Mouse (Mus musculus) stomach, postnatal 0 days (tissue): ENCODE measurements at regions not wholly inside any gene's neighbourhood (a gene's known extent, or its start where the extent isn't known, plus 50 kb on each side); places are given as distances from the start of the nearest gene placed in this dataset.
"Not testable (repeated sequence)": the region's sequence is repeated elsewhere in the genome, so short reads cannot be mapped to it uniquely, and the experiment has no call there.

ENCODE experiments used
- ATAC-seq: fragments of 200-750 bp; cut with Nextera tagmentation; 2 replicates; pipeline ENCODE4 v1.8.0; 2017; ENCODE audit not compliant: low FRiP score, low TSS enrichment
- DNase-seq: peaks from one replicate; pipeline ENCODE4 v3.0.0-alpha.2; 2016; ENCODE audit warnings: low spot score
- H3K27ac ChIP-seq: fragments of 300-500 bp; sonication (generic); replicated peaks from 2 replicates; pipeline ENCODE4 v1.5.1; 2014; ENCODE audit warnings: mild to moderate bottlenecking, control low read depth
- H3K27me3 ChIP-seq: fragments of 300-500 bp; sonication (generic); 2 replicates; pipeline ENCODE4 v1.6.1; 2014; ENCODE audit warnings: low read length; ENCODE audit not compliant: control insufficient read depth, insufficient read depth
- H3K36me3 ChIP-seq: fragments of 300-500 bp; sonication (generic); 2 replicates; pipeline ENCODE4 v1.6.1; 2014; ENCODE audit warnings: low read length, mixed read lengths; ENCODE audit not compliant: control insufficient read depth, insufficient read depth
- H3K4me1 ChIP-seq: fragments of 300-500 bp; sonication (generic); replicated peaks from 2 replicates; pipeline ENCODE4 v1.6.1; 2014; ENCODE audit warnings: antibody characterized with exemption; ENCODE audit not compliant: control insufficient read depth, insufficient read depth
- H3K4me2 ChIP-seq: fragments of 300-500 bp; sonication (generic); replicated peaks from 2 replicates; pipeline ENCODE4 v1.6.1; 2014; ENCODE audit warnings: low read depth, mild to moderate bottlenecking, control low read depth, moderate library complexity
- H3K4me3 ChIP-seq: fragments of 300-500 bp; sonication (generic); 2 replicates; pipeline ENCODE4 v1.5.1; 2014; ENCODE audit warnings: low read depth, low read length, control low read depth
- H3K9ac ChIP-seq: fragments of 300-500 bp; sonication (generic); 2 replicates; pipeline ENCODE4 v1.6.1; 2014; ENCODE audit warnings: mild to moderate bottlenecking, low read length, control low read depth, mixed read lengths
- H3K9me3 ChIP-seq: fragments of 300-500 bp; sonication (generic); 2 replicates; pipeline ENCODE4 v1.6.1; 2016; ENCODE audit warnings: low read length; ENCODE audit not compliant: control insufficient read depth
- CTCF ChIP-seq: IDR thresholded peaks from 2 replicates; pipeline ENCODE4 v1.5.1; 2016; ENCODE audit warnings: antibody characterized with exemption, low read depth, mild to moderate bottlenecking, moderate library complexity
- EP300 ChIP-seq: optimal IDR thresholded peaks from 2 replicates; pipeline ENCODE3; 2016; ENCODE audit warnings: antibody characterized with exemption
- WGBS: fragments of 180-500 bp; shearing (Covaris S2); extraction: QIAGEN DNeasy Blood & Tissue Kit; methylation state at CpG from one replicate; pipeline ENCODE4 v1.1.7; 2014; 5-methylcytosine and 5-hydroxymethylcytosine counted together

DNA sequence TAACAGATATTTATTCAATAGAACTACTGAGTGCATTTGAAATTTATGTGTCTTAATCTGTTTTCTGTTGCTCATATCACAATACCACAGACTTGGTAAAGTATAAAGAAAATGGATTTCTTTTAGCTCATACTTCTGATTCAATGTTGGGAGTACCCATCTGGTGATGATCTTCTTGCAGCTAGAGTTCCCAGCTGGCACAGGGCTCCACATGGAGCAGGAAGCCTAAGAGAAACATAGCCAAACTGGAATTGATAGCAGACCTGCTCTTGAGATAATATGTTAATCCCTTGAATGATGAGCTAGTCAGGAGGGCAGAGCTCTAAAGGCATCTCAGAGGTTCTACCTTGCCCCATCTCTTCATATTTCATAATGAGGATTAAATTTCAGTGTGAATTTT is 97.9 kb upstream of the Mpdz start:
- Histone ChIP-seq H3K4me2 (no peak overlapping the region), H3K4me1 (no peaks in the 10 kb centered on the region), H3K4me3 (no peak overlapping the region), H3K36me3 (no peaks in the 10 kb centered on the region), H3K9ac (no peak overlapping the region), H3K27me3 (no peaks in the 10 kb centered on the region), H3K9me3 (no peaks in the 10 kb centered on the region), H3K27ac (no peak overlapping the region)
- DNase-seq: no peak
- ATAC-seq: no peak
- TF ChIP-seq CTCF (no peak), EP300 (no peak)

DNA sequence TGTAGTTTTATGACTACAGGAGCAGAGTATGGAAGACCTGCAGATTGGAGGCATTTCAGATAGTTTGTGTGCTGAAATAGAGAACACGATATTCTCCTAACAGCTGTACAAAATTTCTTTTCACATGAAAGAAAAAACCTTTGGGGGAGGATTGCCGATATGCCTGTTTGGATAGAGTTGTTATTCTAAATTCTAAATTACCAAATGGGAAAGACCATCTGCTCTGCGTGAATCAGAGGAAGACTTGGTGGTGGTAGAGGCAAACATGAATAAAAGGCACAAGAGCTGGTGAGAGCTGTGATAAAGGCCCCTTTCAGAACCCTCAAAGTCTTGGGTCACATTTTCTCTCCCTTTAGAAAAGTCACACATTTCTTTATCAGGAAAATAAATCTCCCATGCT is 96.9 kb upstream of the Mpdz start:
- Histone ChIP-seq H3K9ac (no peak overlapping the region), H3K4me1 (no peaks in the 10 kb centered on the region), H3K27ac (no peak overlapping the region), H3K36me3 (no peaks in the 10 kb centered on the region), H3K4me3 (no peak overlapping the region), H3K4me2 (no peak overlapping the region), H3K27me3 (no peaks in the 10 kb centered on the region), H3K9me3 (no peaks in the 10 kb centered on the region)
- DNase-seq (no peak), ATAC-seq (no peak)
- 66% methylated on average over 3 of the region's 3 CpGs for WGBS
- TF ChIP-seq CTCF (no peak), EP300 (no peak)

DNA sequence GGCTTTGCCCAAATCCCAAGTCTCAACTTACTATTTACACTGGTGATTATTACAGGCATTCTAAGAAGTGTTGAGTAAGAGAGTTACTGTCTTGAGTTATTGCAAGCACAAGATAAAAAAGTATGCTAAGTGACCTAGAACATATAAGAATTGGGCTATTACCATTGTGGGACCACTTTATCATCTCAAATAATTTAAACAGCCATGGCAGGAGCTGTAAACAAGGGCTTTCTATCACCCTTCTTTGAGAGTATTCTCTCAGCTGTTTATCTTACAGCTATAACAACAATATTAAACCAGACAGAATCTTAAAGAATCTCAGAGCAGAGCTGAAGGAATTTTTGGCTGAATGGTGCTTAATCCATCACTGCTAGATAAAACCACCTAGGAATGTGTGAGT is 94.2 kb upstream of the Mpdz start:
- TF ChIP-seq CTCF (no peak), EP300 (no peak)
- H3K4me3 ChIP-seq: no peak overlapping the region
- H3K27ac ChIP-seq: no peak overlapping the region
- DNase-seq (no peak), ATAC-seq (no peak)
- no peak overlapping the region for H3K9ac ChIP-seq
- H3K36me3 ChIP-seq: no peaks in the 10 kb centered on the region
- H3K4me1 ChIP-seq: no peaks in the 10 kb centered on the region
- no peaks in the 10 kb centered on the region for H3K9me3 ChIP-seq
- H3K4me2 ChIP-seq: no peak overlapping the region
- no peaks in the 10 kb centered on the region for H3K27me3 ChIP-seq

DNA sequence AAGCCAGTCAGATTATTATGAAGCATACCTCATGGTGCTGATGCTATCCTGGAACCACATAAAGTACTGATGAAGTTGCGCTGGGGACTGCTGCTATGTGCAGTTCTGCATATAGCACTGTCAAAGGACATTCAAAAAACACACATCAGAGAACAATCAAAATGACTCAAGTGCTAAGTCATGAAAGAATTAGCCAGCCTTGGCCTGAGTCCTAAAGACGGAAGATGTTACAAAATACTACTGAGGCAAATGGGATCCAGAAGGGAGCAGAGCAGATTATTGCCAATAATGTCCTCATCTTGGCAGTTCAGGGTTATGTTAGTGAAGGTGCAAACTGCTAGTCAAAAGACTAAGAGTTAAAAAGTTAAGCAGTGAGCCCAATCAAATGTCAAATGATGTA is 87.9 kb upstream of the Mpdz start:
- H3K4me3 ChIP-seq: no peak overlapping the region
- no peak for ATAC-seq
- 81% methylated on average over 2 of the region's 2 CpGs for WGBS
- H3K27ac ChIP-seq: no peak overlapping the region
- TF ChIP-seq CTCF (no peak), EP300 (no peak)
- H3K4me1 ChIP-seq: no peaks in the 10 kb centered on the region
- H3K9ac ChIP-seq: no peak overlapping the region
- H3K36me3 ChIP-seq: no peaks in the 10 kb centered on the region
- H3K27me3 ChIP-seq: no peaks in the 10 kb centered on the region
- no peak for DNase-seq
- H3K4me2 ChIP-seq: no peak overlapping the region
- H3K9me3 ChIP-seq: no peaks in the 10 kb centered on the region

DNA sequence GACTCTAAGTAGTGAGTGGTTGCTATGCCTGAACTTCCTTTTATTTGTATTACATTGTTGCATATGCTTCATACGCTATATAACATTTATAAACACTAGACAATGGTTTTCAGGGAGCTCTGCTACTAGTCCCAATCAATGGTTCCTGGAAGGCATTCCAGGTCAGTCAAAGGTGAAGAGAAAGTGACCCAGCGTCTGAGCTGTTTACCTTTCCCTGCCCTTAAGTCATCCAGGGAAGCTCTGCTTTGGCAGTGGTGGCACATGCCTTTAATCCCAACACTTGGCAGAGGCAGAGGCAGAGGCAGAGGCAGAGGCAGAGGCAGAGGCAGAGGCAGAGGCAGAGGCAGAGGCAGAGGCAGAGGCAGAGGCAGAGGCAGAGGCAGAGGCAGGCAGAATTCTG is 76.5 kb upstream of the Mpdz start:
- H3K27ac ChIP-seq, H3K9me3 ChIP-seq, DNase-seq, H3K9ac ChIP-seq, H3K4me2 ChIP-seq, H3K4me3 ChIP-seq, ATAC-seq, H3K36me3 ChIP-seq, H3K27me3 ChIP-seq, H3K4me1 ChIP-seq: not testable (repeated sequence)
- 39% methylated on average over 2 of the region's 2 CpGs for WGBS

DNA sequence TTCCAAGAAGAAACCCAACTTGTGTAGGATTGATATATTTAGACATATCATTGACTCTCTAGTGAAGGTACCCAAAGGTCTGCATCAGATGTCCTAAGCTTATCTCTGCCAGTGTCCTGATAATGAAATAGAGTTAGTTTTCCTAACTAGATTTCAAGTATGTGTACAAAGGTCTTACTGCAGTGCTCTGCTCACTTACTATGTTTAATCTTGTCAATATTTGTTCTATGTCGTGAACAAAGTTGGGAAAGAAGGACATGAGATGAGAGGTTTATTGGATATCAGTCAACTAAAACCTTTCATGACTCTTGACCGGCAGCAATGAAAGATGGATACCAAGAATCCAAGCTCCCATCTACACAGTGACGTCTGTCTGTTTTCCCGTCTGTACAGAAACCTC is 71.9 kb upstream of the Mpdz start:
- H3K9me3 ChIP-seq: no peaks in the 10 kb centered on the region
- no peaks in the 10 kb centered on the region for H3K27me3 ChIP-seq
- H3K4me1 ChIP-seq: no peaks in the 10 kb centered on the region
- H3K27ac ChIP-seq: no peak overlapping the region
- WGBS: 56% methylated on average over 4 of the region's 4 CpGs
- H3K9ac ChIP-seq: no peak overlapping the region
- DNase-seq (no peak), ATAC-seq (no peak)
- H3K36me3 ChIP-seq: no peaks in the 10 kb centered on the region
- H3K4me2 ChIP-seq: no peak overlapping the region
- TF ChIP-seq CTCF (no peak), EP300 (no peak)
- no peak overlapping the region for H3K4me3 ChIP-seq

DNA sequence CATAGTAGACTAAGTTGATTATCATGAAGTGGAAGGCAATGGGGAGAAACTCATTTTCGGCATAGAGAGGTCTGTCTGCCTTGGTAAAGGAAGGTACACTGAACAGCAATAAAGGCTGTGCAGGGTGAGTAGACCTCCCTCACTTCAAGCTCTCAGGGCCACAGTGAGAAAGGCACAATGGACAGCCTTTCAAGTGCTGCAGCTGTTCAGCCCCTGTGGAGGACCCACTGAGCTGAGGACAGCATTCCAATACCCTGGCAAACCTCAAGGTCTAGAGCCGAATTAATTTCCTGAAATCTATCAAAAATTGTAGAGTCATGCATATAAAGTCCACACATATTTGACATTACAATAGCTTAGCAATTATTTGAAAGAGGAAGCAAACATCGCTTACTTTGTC is 69.8 kb upstream of the Mpdz start:
- H3K9ac ChIP-seq: no peak overlapping the region
- no peak overlapping the region for H3K27ac ChIP-seq
- H3K4me2 ChIP-seq: no peak overlapping the region
- H3K4me3 ChIP-seq: no peak overlapping the region
- ATAC-seq: no peak
- no peaks in the 10 kb centered on the region for H3K9me3 ChIP-seq
- DNase-seq: no peak
- TF ChIP-seq EP300 (no peak), CTCF (no peak)
- H3K4me1 ChIP-seq: no peaks in the 10 kb centered on the region
- no peaks in the 10 kb centered on the region for H3K27me3 ChIP-seq
- H3K36me3 ChIP-seq: no peaks in the 10 kb centered on the region
- WGBS: 70% methylated on average over 3 of the region's 3 CpGs
